Mouse (Mus musculus) right cerebral cortex, postnatal 25 days (tissue): ENCODE results near the gene Grik2.
"Not testable (repeated sequence)": the region's sequence is repeated elsewhere in the genome, so short reads cannot be mapped to it uniquely, and the experiment has no call there.

Experiments
- DNase-seq: peaks from one replicate; pipeline ENCODE4 v3.0.0; 2022

The Grik2 gene

DNA sequence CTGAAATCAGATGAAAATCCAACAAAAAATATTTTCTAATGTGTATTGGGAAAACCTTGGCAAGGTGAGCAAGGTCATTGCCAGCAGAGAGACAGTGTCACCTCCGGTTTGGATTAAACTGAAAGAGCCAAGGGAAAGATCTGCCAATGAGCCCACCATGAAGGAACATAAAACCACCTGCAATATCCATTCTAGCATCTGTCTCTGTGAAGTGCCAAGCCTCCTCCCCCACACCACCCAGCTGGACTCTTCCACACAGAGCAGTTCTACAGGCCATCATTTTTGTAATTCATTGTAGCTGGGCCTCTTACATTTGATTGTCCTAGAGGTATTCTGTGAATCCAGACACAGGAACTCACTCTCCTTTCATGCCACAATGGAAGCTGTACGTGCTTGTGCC, 148.7 kb downstream of the Grik2 start:
- no peak for DNase-seq

GRCm38 (mm10) chr10:49623951-49624350, 164.6 kb downstream of the Grik2 start:
- no peak for DNase-seq

DNA sequence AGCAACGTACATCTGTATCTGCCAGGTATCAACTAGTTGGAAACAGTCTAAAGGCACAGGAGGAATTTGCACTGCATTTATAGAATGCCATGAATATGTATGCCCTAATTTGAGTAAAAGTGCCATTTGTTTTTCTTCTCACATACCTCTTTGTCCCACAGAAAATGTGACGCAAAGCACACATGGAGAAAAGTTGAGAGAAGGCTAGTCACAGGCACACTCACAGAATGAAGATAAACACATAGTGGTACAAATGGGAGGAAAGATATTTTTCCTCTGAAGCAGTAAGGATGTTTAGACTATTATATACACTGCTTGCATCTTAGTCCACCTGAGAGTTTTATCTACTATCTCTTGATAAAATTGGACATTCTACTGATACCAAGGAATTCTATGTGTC, 190.9 kb downstream of the Grik2 start:
- no peak for DNase-seq

GRCm38 (mm10) chr10:49573514-49573913, 215.1 kb downstream of the Grik2 start:
- DNase-seq, result no peak

- DNase-seq, result no peak
These were observed 228.6 kb downstream of the Grik2 start for GRCm38 (mm10) chr10:49559872-49560407.

DNA sequence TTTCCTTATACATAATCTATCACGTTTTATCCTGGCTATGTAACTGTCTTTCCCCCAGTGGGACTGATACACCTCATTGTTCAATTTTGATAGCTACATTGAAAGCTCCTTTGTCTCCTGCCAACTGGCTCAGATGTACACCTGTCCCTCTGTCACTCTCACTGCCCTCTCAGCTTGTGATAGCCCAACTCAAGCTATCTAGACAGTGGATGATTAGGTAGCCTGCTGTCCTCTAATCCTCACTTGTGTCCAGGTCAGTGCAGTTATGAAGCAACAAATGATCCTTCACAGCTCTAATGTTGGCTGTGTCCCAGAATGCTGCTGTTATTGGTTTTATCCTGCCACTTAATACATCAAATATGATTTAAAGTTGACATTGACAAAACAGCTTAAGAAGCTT, 246.3 kb downstream of the Grik2 start:
- DNase-seq, result no peak

GRCm38 (mm10) chr10:49519752-49520151, 268.8 kb downstream of the Grik2 start:
- DNase-seq, result no peak

GRCm38 (mm10) chr10:49500628-49501027, 287.9 kb downstream of the Grik2 start:
- DNase-seq, result no peak

DNA sequence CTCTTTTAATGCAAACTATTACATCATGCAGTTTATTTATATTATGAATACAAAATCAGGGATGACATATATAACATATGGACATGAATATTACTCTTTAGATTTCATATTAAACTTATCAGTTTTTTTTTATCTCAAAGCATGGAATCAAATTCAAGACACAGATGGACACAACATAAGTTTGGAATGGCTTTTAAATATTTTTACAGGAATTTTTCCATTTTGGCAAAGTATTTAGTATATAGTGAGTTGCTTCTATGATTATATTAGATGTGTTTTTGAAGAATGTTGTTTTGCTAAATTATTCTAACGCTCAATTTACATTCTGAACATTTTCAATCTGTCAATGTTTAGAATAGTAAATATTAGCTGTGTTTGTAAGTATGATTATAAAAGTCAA, 291.3 kb downstream of the Grik2 start:
- DNase-seq, result no peak

- DNase-seq, result no peak
These were observed 307.1 kb downstream of the Grik2 start for GRCm38 (mm10) chr10:49481439-49481838.

GRCm38 (mm10) chr10:49480085-49480749, 308.3 kb downstream of the Grik2 start:
- DNase-seq, result no peak

- no peak for DNase-seq
These were observed 315.0 kb downstream of the Grik2 start for GRCm38 (mm10) chr10:49473613-49474012.

DNA sequence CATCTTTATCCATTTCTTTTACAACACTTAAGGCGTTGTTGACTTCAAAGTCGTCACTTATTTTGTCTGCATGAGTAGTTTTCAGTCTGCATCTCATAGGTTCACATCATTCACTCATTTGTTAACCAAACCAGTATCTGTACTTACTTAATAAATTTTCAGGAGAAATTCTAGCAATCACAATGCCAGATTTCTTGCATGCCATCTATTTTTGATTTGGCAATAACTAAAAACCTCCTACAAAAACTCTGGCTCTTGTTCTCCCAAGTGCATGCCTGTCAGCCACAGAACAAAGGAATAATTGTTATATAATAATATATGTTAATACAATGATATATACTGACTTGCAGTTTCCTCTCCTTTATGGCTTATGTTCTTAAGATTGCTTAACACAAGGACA, 331.8 kb downstream of the Grik2 start:
- DNase-seq, result no peak

DNA sequence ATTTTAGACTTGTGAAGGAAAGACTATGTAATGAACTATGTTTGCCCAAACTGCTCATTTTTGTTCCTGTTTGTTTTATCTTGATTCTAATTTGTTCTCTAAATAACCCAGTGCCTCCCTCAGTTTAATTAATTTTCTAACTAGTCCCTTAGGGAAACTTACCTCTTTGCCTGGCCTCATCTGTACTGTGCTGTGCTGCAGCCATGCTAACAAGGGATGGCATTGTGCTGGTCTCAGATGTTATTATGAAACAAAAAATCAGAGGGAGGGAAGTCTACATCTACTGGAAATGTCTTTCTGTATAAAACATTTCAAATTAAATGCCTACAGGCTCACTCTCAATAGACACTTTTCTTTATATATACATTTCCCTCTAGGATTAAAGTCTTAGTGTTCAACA, 335.0 kb downstream of the Grik2 start:
- no peak for DNase-seq

DNA sequence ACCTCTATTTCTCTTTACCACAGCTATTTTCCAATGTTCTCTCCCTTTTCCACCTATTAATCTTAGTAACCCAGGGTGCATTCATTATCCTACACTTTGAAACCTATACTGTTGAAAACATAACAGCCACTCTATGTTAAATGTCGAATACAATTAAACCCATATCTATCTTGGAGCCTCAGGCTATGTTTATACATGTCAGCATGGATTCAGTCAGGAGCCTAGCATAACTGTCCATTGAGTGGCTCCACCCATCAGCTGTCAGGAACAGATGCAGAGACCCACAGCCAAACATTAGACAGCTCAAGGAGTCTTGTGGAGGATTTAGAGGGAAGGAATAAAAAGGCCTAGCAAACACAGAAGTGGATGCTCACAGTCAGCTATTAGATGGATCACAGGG, 347.2 kb downstream of the Grik2 start:
- no peak for DNase-seq

- DNase-seq, result no peak
These were observed 351.5 kb downstream of the Grik2 start for GRCm38 (mm10) chr10:49437057-49437456.

DNA sequence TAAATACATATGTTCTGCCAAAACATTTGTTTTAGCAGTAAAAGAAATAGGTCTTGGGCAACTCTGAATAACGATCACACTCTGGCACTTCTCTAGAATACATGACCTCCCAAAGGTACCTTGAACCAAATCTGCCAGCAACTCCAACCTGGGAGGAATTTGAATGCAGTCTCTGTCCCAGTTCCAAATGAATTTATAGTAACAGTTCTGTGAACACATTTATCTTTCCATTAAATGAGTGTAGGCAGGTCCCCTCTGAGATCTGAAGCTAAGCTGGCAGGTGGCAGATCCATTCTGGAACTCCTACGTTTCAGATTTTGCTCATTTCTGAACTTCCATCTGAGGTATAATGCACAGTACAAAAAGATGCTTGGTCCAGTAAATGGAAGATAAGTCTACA, 352.3 kb downstream of the Grik2 start:
- peak; percentile 15 for DNase-seq

DNA sequence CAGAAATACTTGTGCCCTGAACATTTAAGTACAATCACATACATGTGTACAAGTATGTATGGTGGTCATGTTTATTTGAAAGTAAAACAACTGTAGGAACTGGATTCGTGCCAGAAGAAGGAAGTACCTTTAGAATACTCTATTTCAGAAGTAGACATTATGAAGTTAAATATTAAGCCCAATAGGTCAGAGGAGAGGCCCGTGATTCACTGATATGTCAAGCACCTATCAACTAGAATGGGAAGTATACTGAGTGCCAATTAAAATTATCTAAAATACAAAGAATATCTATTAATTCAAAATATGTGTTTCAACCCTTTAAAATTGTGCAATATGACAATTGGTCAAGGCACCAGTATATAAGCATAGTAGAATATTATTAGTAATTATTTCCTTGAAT, 355.7 kb downstream of the Grik2 start:
- no peak for DNase-seq

- DNase-seq, result not testable (repeated sequence)
These were observed 371.4 kb downstream of the Grik2 start for GRCm38 (mm10) chr10:49417206-49417605.

DNA sequence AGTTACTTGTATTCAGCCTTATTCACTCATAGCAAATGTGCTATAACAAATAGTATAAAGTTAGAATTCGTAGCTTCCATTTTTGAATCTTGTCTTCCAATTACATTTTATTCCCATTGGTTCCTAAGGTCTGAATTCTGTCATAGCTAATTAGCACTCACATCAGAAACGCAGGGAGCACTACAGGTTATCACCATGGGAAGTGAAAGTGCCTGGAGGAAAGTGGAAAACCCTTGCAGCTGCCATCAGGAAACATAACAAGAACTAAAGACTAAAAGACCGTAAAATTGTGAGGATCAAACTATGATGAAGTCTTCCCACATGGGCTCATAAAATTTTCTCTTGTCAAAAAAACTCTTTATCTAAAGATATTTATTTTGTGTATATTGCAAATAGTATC, 405.6 kb downstream of the Grik2 start:
- no peak for DNase-seq

- DNase-seq, result no peak
These were observed 406.7 kb downstream of the Grik2 start for GRCm38 (mm10) chr10:49381852-49382251.

- DNase-seq, result no peak
These were observed 420.0 kb downstream of the Grik2 start for GRCm38 (mm10) chr10:49368601-49369000.

- no peak for DNase-seq
These were observed 423.3 kb downstream of the Grik2 start for GRCm38 (mm10) chr10:49365262-49365661.

GRCm38 (mm10) chr10:49322413-49322812, 466.2 kb downstream of the Grik2 start:
- no peak for DNase-seq

DNA sequence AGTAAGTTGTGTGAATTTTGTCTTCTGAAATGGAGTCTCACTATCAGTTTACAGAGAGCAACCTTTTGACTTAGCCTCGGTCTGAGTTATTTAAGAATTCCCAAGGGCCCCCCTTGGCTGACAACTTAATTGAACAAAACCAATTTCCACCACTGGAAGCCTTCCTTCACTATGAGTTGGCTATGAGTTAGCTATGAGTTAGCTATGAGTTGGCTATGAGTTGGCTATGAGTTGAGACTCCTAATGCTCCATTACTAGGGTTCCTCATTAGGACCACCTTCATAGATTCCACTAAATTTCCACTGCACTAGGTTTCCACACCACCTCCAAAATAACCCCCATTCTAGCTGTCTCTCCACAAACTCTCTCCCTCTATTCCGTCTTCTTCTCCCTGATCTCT, 468.7 kb downstream of the Grik2 start:
- DNase-seq, result no peak
